Mouse (Mus musculus) left cerebral cortex, postnatal 25 days (tissue): ENCODE data around the gene Brsk1. TPM values are rescaled to one million over a fixed set of nuclear protein-coding genes. Genes with fewer than 3 reads are reported as not detected.

ENCODE experiments used
- DNase-seq, 2 experiments: peaks; one replicate each; pipeline ENCODE4 v3.0.0; 2022; ENCODE audit warnings: low spot score in 2 of 2, mixed read lengths in 1 of 2
- intact Hi-C: fragments of 180-260 bp; cut with DNase I; formaldehyde crosslinking; loops from one replicate; pipeline ENCODE4 v1.15.1; 2025
- total RNA-seq, 2 experiments: library from RNA; stranded (reverse); gene quantifications; 2 replicates each; pipeline ENCODE4 v1.2.3; 2021

Brsk1 gene
- total RNA-seq, 2 experiments from 2014 or later, result 394 to 407 TPM

DNA sequence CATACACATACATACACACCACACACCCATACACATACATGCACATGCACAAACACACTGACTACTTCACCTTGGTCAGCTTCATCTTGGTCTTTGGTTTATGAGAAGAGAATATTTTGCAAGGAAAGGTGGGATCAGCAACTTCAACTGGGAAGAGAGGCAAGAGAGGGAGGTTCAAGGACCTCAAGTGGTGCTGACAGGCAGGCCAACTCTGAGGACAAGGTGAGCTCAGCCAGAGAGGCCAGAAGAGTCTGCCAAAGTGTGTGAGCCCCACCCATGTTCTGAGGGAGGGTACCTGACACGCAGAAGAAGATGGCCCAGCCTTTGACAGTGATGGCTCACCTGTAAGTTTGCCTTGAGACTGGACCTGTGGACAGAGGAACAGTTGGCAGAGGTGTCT is 69.3 kb downstream of the Brsk1 start:
- no peak for DNase-seq
- intact Hi-C loops, result no loop called here

DNA sequence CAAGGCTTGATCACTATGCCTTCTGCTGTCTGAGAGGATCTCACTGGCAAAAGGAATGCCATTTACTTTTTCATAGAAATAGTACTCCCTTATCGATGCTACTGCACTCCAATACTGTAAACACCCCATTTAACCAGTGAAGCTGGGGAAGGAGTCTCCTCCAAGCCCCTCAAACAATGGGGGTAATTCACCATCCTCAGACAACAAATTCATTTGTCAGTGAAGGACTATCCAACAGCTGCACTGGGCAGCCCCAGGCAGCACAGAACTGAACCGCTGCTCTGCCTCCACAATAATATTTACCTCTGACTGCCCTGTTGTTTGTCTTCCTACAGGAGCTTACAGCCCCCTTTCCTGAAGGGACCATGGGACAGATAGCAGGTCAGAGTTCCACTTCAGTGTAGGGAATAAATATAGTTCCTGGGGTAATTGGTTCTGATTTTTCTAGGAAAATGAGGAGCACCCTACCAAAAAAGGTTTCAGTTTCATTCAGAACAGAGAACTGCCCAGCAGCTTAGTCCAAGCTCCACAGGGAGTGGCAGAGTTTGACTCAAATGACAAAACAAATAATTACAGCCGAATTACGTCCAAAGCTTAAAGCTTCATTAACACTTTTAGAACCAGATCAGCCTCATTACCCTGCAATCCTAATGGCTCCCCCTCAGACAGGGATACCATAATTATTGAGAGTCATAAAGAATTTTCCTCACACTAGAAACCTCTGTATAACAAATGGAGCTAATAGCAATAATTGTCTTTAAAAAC is 74.7 kb downstream of the Brsk1 start:
- no peak for DNase-seq
- intact Hi-C loops, result no loop called here

Other genes with a start within 250 kb of the Brsk1 start
- 10 to 100 TPM; 22.5 to 24.1 TPM for gene Rdh13, start 245.0 kb upstream of the Brsk1 start, total RNA-seq
- gene Eps8l1, start 229.9 kb upstream of the Brsk1 start, total RNA-seq, result 1 to 10 TPM; 2.8 to 5.3 TPM
- gene Ppp1r12c, start 188.9 kb upstream of the Brsk1 start, total RNA-seq, result 100 to 1,000 TPM; 131 to 156 TPM
- 10 to 100 TPM in 1 of 2 experiments, 1 to 10 TPM in 1; 4.6 to 10.2 TPM for gene Tnnt1, start 174.2 kb upstream of the Brsk1 start, total RNA-seq
- gene Tnni3, start 166.4 kb upstream of the Brsk1 start, total RNA-seq, result 1 to 10 TPM; 1.0 to 1.2 TPM
- under 1 TPM; 0.23 to 0.46 TPM for gene Dnaaf3, start 158.2 kb upstream of the Brsk1 start, total RNA-seq
- 100 to 1,000 TPM; 261 to 281 TPM for gene Syt5, start 143.1 kb upstream of the Brsk1 start, total RNA-seq
- gene Ptprh, start 86.6 kb upstream of the Brsk1 start, total RNA-seq, result under 1 TPM; 0.46 to 0.71 TPM
- 10 to 100 TPM; 14.0 to 16.7 TPM for gene Tmem86b, start 59.2 kb upstream of the Brsk1 start, total RNA-seq
- gene Ppp6r1, start 31.6 kb upstream of the Brsk1 start, total RNA-seq, result 100 to 1,000 TPM; 145 to 148 TPM
- gene Hspbp1, start 5.5 kb upstream of the Brsk1 start, total RNA-seq, result 100 to 1,000 TPM in 1 of 2 experiments, 10 to 100 TPM in 1; 91.8 to 105 TPM
- gene Tmem150b, start 34.6 kb downstream of the Brsk1 start, total RNA-seq, result not detected
- gene Kmt5c, start 49.5 kb downstream of the Brsk1 start, total RNA-seq, result 10 to 100 TPM; 25.0 to 30.4 TPM
- gene Cox6b2, start 62.5 kb downstream of the Brsk1 start, total RNA-seq, result 1 to 10 TPM; 4.6 to 5.9 TPM
- gene Fam71e2, start 80.7 kb downstream of the Brsk1 start, total RNA-seq, result not detected
- gene Il11, start 92.3 kb downstream of the Brsk1 start, total RNA-seq, result under 1 TPM; 0.69 to 0.83 TPM
- gene Tmem190, start 92.3 kb downstream of the Brsk1 start, total RNA-seq, result not detected
- gene Tmem238, start 99.1 kb downstream of the Brsk1 start, total RNA-seq, result 1 to 10 TPM; 2.3 to 3.0 TPM
- 100 to 1,000 TPM; 428 to 431 TPM for gene Rpl28, start 102.3 kb downstream of the Brsk1 start, total RNA-seq
- 100 to 1,000 TPM; 108 to 110 TPM for gene Ube2s, start 122.0 kb downstream of the Brsk1 start, total RNA-seq
- gene Shisa7, start 154.1 kb downstream of the Brsk1 start, total RNA-seq, result 100 to 1,000 TPM; 115 to 148 TPM
- gene Isoc2b, start 179.7 kb downstream of the Brsk1 start, total RNA-seq, result 1 to 10 TPM; 3.3 to 4.1 TPM
- 10 to 100 TPM; 10.4 to 11.0 TPM for gene Isoc2a, start 186.5 kb downstream of the Brsk1 start, total RNA-seq
- gene Gm36210, start 215.9 kb downstream of the Brsk1 start, total RNA-seq, result under 1 TPM in 1 of 2 experiments, not detected in 1; 0.25 TPM
- gene Zfp628, start 224.6 kb downstream of the Brsk1 start, total RNA-seq, result 10 to 100 TPM; 14.3 to 14.6 TPM
- 100 to 1,000 TPM in 1 of 2 experiments, 10 to 100 TPM in 1; 94.4 to 103 TPM for gene Nat14, start 231.4 kb downstream of the Brsk1 start, total RNA-seq
- gene Ssc5d, start 235.2 kb downstream of the Brsk1 start, total RNA-seq, result 1 to 10 TPM; 2.3 to 2.4 TPM